Mouse (Mus musculus): Measurements from ENCODE around the gene Mpdz.

GRCm38 (mm10) chr4:81323853-81324252, 118.8 kb downstream of the Mpdz start:
- TF ChIP-seq CTCF (IDR thresholded peaks at IDR 0.05; ENCODE audit: low read depth, low read length): no peak
- no peak for TF ChIP-seq GATA1 (IDR thresholded peaks at IDR 0.05; ENCODE audit: borderline replicate concordance, low read length)
- TF ChIP-seq TAL1 (conservative IDR thresholded peaks at IDR 0.05; ENCODE audit: low read depth, low read length): no peak
- no peak for TF ChIP-seq GATA2 (IDR thresholded peaks at IDR 0.05; ENCODE audit: borderline replicate concordance, low read depth, low read length)

All from G1E (cell line).